Mouse (Mus musculus): ENCODE measurements around the gene Slc38a3. TPM values are rescaled to one million over a fixed set of nuclear protein-coding genes. Genes with fewer than 3 reads are reported as not detected.
A peak's percentile ranks its signal among the peaks of the same experiment; 100 is the strongest.

Gene Slc38a3
- total and polyA plus RNA-seq, 3 experiments, result not detected

DNA sequence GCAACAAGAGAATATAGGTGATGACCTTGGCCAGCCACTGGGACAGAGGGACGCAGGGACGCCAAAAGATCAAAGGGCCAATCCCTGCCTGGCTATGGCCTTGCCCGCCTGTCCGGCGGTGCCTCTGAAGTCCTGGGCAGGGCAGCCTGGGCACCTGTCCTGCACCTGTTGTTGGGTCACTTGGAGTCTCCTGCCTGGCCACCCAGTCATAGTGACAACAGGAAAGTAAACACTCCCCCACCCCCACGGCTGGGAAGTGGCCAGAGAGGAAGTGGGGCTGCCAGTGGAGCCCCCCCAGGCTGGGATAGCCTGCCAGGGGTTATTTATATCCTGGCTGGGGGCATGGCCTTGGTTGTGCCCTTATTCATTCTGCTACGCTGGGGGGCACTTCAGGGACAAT lies 25.3 kb upstream of the Slc38a3 start:
- Histone ChIP-seq H3K9me3 (replicated peaks; ENCODE audit: insufficient read depth, low read length) (no peaks in the 10 kb centered on the region), H3K27ac (ENCODE audit: control insufficient read depth, low read depth, low read length) (no peak overlapping the region), H3K4me1 (ENCODE audit: control insufficient read depth in 1 of 2, insufficient read depth in 2 of 2, low read length in 2 of 2) (no peaks in the 10 kb centered on the region), H3K27me3 (ENCODE audit: control insufficient read depth in 1 of 2, insufficient read depth in 2 of 2, low read length in 2 of 2) (peaks cover 3 to 6% of the 10 kb centered on the region in 2 experiments; a peak in 2 of 4 replicates), H3K9ac (ENCODE audit: control insufficient read depth, low read depth, low read length, poor library complexity, severe bottlenecking) (no peak overlapping the region), H3K4me3 (ENCODE audit: control insufficient read depth in 1 of 2, insufficient read depth in 1 of 2, low read depth in 2 of 2, low read length in 2 of 2) (no peak overlapping the region), H3K36me3 (ENCODE audit: control insufficient read depth in 1 of 2, insufficient read depth in 2 of 2, low read length in 2 of 2) (no peaks in the 10 kb centered on the region), H3K79me2 (ENCODE audit: control insufficient read depth, insufficient read depth, low read length, poor library complexity) (no peaks in the 10 kb centered on the region)
- no peak for DNase-seq (ENCODE audit: low read depth, low spot score)
- no peak for TF ChIP-seq GATA1 (IDR thresholded peaks at IDR 0.05; ENCODE audit: low read depth, low read length)
- TF ChIP-seq POLR2AphosphoS5 (IDR thresholded peaks at IDR 0.05; ENCODE audit: borderline replicate concordance, low read depth, low read length), result no peak
- no peak for TF ChIP-seq ETS1 (IDR thresholded peaks at IDR 0.05; ENCODE audit: low read depth, low read length)
- no peak for TF ChIP-seq NRF1 (IDR thresholded peaks at IDR 0.05; ENCODE audit: insufficient read depth, low read depth, low read length, poor library complexity, severe bottlenecking)
- no peak for TF ChIP-seq ZMIZ1 (IDR thresholded peaks at IDR 0.05; ENCODE audit: low read depth, low read length)
- no peak for TF ChIP-seq RAD21 (IDR thresholded peaks at IDR 0.05; ENCODE audit: low read depth, low read length)
- no peak for TF ChIP-seq USF2 (IDR thresholded peaks at IDR 0.05; ENCODE audit: borderline replicate concordance in 1 of 2, insufficient read depth in 1 of 2, low read depth in 1 of 2, low read length in 2 of 2)
- no peak for TF ChIP-seq SIN3A (IDR thresholded peaks at IDR 0.05; ENCODE audit: low read length)

DNA sequence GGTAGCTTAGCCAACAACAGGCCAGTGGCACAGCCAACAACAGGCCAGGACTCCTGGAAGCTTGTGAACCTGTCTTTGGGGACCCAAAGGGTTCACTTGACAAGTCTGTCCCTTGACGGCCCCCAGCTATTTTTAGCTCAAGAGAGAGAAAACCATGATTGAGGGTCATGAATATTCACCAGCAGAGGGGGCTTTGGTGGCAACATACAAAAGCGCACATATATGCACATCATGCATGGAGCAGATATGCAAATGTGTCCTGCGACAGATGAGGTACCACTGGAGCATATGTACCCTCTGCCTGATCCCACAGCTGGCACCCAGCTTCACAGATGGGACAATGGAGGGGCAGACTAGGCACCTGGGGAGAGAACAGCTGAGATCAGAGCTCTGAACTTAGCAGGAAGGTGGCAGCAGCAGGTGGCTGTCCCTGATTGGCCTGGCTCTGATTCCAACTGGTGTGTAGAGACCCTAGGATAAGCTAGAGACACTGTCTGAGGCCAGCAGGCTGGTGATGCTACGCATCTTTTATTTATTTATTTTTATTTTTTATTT lies 24.2 kb upstream of the Slc38a3 start:
- H3K36me3 ChIP-seq (ENCODE audit: control insufficient read depth in 1 of 2, insufficient read depth in 2 of 2, low read length in 2 of 2), result no peaks in the 10 kb centered on the region
- TF ChIP-seq CTCF (IDR thresholded peaks at IDR 0.05 in 2 of 3, conservative IDR thresholded peaks at IDR 0.05 in 1 of 3; ENCODE audit: control insufficient read depth in 1 of 3, insufficient read depth in 1 of 3, low read depth in 2 of 3, low read length in 3 of 3, poor library complexity in 1 of 3, severe bottlenecking in 1 of 3) (peak in 1 of 3 experiments; percentile 31; a peak in 2 of 6 replicates), SMC3 (IDR thresholded peaks at IDR 0.05; ENCODE audit: low read depth, low read length) (peak; percentile 32), RCOR1 (IDR thresholded peaks at IDR 0.05; ENCODE audit: low read depth, low read length) (no peak)
- H3K27me3 ChIP-seq (ENCODE audit: control insufficient read depth in 1 of 2, insufficient read depth in 2 of 2, low read length in 2 of 2), result peaks cover 4 to 5% of the 10 kb centered on the region in 2 experiments
- H3K4me3 ChIP-seq (ENCODE audit: control insufficient read depth in 1 of 2, insufficient read depth in 1 of 2, low read depth in 2 of 2, low read length in 2 of 2), result no peak overlapping the region
- no peak for DNase-seq (ENCODE audit: low read depth, low spot score)
- no peaks in the 10 kb centered on the region for H3K79me2 ChIP-seq (ENCODE audit: control insufficient read depth, insufficient read depth, low read length, poor library complexity)
- H3K9me3 ChIP-seq (replicated peaks; ENCODE audit: insufficient read depth, low read length), result no peaks in the 10 kb centered on the region
- no peak overlapping the region for H3K9ac ChIP-seq (ENCODE audit: control insufficient read depth, low read depth, low read length, poor library complexity, severe bottlenecking)
- H3K27ac ChIP-seq (ENCODE audit: control insufficient read depth, low read depth, low read length), result no peak overlapping the region
- no peaks in the 10 kb centered on the region for H3K4me1 ChIP-seq (ENCODE audit: control insufficient read depth in 1 of 2, insufficient read depth in 2 of 2, low read length in 2 of 2)

DNA sequence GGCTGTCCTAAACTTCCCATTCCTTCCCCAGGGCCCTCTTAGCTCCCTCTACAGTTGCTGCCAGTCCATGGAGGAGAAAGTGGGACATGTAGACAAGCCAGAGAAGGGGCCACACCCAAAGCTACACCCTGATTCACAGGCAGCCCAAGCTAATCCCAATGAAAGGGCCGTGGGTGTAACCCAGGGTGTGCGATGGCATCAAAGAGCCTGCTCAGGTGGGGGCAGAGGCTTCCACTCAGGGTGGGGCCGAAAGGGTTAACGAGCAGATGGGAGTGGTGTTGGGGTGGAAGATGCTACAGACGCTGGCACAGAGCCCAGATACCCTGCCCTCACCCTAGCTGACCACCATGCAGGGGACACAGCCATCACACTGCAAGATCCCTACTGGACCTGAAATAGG lies 23.5 kb upstream of the Slc38a3 start:
- no peaks in the 10 kb centered on the region for H3K36me3 ChIP-seq (ENCODE audit: control insufficient read depth in 1 of 2, insufficient read depth in 2 of 2, low read length in 2 of 2)
- H3K4me3 ChIP-seq (ENCODE audit: control insufficient read depth in 1 of 2, insufficient read depth in 1 of 2, low read depth in 2 of 2, low read length in 2 of 2), result no peak overlapping the region
- H3K4me1 ChIP-seq (ENCODE audit: control insufficient read depth in 1 of 2, insufficient read depth in 2 of 2, low read length in 2 of 2), result no peaks in the 10 kb centered on the region
- H3K9ac ChIP-seq (ENCODE audit: control insufficient read depth, low read depth, low read length, poor library complexity, severe bottlenecking), result no peak overlapping the region
- H3K79me2 ChIP-seq (ENCODE audit: control insufficient read depth, insufficient read depth, low read length, poor library complexity), result no peaks in the 10 kb centered on the region
- H3K27me3 ChIP-seq (ENCODE audit: control insufficient read depth in 1 of 2, insufficient read depth in 2 of 2, low read length in 2 of 2), result peaks cover 4 to 6% of the 10 kb centered on the region in 2 experiments
- H3K27ac ChIP-seq (ENCODE audit: control insufficient read depth, low read depth, low read length), result no peak overlapping the region
- no peak for TF ChIP-seq GABPA (IDR thresholded peaks at IDR 0.05; ENCODE audit: low read depth, low read length)
- TF ChIP-seq EP300 (IDR thresholded peaks at IDR 0.05; ENCODE audit: low read depth in 1 of 2, low read length in 2 of 2), result no peak
- TF ChIP-seq SMC3 (IDR thresholded peaks at IDR 0.05; ENCODE audit: low read depth, low read length), result no peak
- TF ChIP-seq RAD21 (IDR thresholded peaks at IDR 0.05; ENCODE audit: low read depth, low read length), result no peak
- no peak for TF ChIP-seq UBTF (IDR thresholded peaks at IDR 0.05; ENCODE audit: borderline replicate concordance, insufficient read depth, low read depth, low read length)
- TF ChIP-seq BHLHE40 (IDR thresholded peaks at IDR 0.05; ENCODE audit: borderline replicate concordance, low read depth, low read length), result no peak
- no peak for TF ChIP-seq ZNF384 (IDR thresholded peaks at IDR 0.05; ENCODE audit: low read depth, low read length)
- TF ChIP-seq ZKSCAN1 (IDR thresholded peaks at IDR 0.05; ENCODE audit: low read depth, low read length), result no peak
- TF ChIP-seq TBP (IDR thresholded peaks at IDR 0.05; ENCODE audit: low read depth, low read length), result no peak
- no peak for TF ChIP-seq CTCF (IDR thresholded peaks at IDR 0.05 in 2 of 3, conservative IDR thresholded peaks at IDR 0.05 in 1 of 3; ENCODE audit: control insufficient read depth in 1 of 3, insufficient read depth in 1 of 3, low read depth in 2 of 3, low read length in 3 of 3, poor library complexity in 1 of 3, severe bottlenecking in 1 of 3)
- TF ChIP-seq E2F4 (IDR thresholded peaks at IDR 0.05; ENCODE audit: borderline replicate concordance, low read depth, low read length), result no peak
- TF ChIP-seq ETS1 (IDR thresholded peaks at IDR 0.05; ENCODE audit: low read depth, low read length), result no peak
- no peak for TF ChIP-seq ZMIZ1 (IDR thresholded peaks at IDR 0.05; ENCODE audit: low read depth, low read length)
- no peak for TF ChIP-seq MAZ (IDR thresholded peaks at IDR 0.05; ENCODE audit: low read depth, low read length)
- no peak for TF ChIP-seq GATA1 (IDR thresholded peaks at IDR 0.05; ENCODE audit: low read depth, low read length)
- no peak for TF ChIP-seq MEF2A (IDR thresholded peaks at IDR 0.05; ENCODE audit: extremely low read depth, insufficient replicate concordance, low read depth, low read length, poor library complexity, severe bottlenecking)
- no peak for TF ChIP-seq POLR2AphosphoS5 (IDR thresholded peaks at IDR 0.05; ENCODE audit: borderline replicate concordance, low read depth, low read length)
- no peaks in the 10 kb centered on the region for H3K9me3 ChIP-seq (replicated peaks; ENCODE audit: insufficient read depth, low read length)
- DNase-seq (ENCODE audit: low read depth, low spot score), result no peak

Measured in MEL (cell line).